Mouse (Mus musculus): ENCODE data around the gene Slc6a6. TPM values are rescaled to one million over a fixed set of nuclear protein-coding genes. Genes with fewer than 3 reads are reported as not detected.
A peak's percentile ranks its signal among the peaks of the same experiment; 100 is the strongest.

Gene Slc6a6
- polyA plus RNA-seq, 1 experiment: 98.2 TPM

DNA sequence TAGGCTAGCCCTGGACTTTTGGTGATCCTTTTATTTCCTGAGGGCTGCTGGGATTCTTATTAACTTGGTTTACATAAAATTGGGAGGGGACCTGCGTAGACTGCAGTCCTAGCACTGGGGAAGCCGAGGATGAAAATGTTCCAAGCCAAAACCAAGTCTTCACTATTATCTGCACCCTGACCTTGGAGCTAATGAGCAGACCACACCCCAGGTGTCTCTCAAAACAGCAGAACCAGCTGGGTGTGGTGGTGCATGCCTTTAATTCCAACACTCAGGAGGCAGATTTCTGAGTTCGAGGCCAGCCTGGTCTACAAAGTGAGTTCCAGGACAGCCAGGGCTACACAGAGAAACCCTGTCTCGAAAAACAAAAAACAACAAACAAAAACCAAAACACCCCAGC lies 16.7 kb upstream of the Slc6a6 start:
- H3K27me3 ChIP-seq (ENCODE audit: control insufficient read depth, insufficient read depth, insufficient read length): no peaks in the 10 kb centered on the region
- H3K4me3 ChIP-seq: no peak overlapping the region
- H3K36me3 ChIP-seq (ENCODE audit: control insufficient read depth, insufficient read depth): no peaks in the 10 kb centered on the region
- no peak overlapping the region for H3K4me2 ChIP-seq (ENCODE audit: low read depth)
- H3ac ChIP-seq (ENCODE audit: control insufficient read depth, insufficient read length): no peak overlapping the region
- TF ChIP-seq SRF (IDR thresholded peaks at IDR 0.05; ENCODE audit: control insufficient read depth, insufficient read length, low read depth) (no peak), TCF3 (IDR thresholded peaks at IDR 0.05; ENCODE audit: insufficient read length, low read depth) (no peak), USF1 (IDR thresholded peaks at IDR 0.05; ENCODE audit: low read depth) (no peak), MYOD1 (IDR thresholded peaks at IDR 0.05; ENCODE audit: control insufficient read depth in 1 of 3, insufficient read length in 2 of 3, low read depth in 2 of 3) (no peak), MAX (IDR thresholded peaks at IDR 0.05; ENCODE audit: low read depth) (no peak), POLR2A (IDR thresholded peaks at IDR 0.05; ENCODE audit: insufficient read length, low read depth) (no peak), TCF12 (IDR thresholded peaks at IDR 0.05; ENCODE audit: insufficient read depth, poor library complexity, severe bottlenecking) (no peak), CEBPB (IDR thresholded peaks at IDR 0.05; ENCODE audit: insufficient read depth, poor library complexity, severe bottlenecking) (no peak), REST (IDR thresholded peaks at IDR 0.05; ENCODE audit: insufficient read depth, insufficient read length) (no peak), MYOG (IDR thresholded peaks at IDR 0.05; ENCODE audit: control insufficient read depth in 1 of 3, insufficient read depth in 1 of 3, insufficient read length in 2 of 3, low read depth in 2 of 3) (no peak), POLR2AphosphoS2 (IDR thresholded peaks at IDR 0.05; ENCODE audit: insufficient read length, low read depth) (no peak), E2F4 (IDR thresholded peaks at IDR 0.05; ENCODE audit: insufficient read depth) (no peak)
- H3K79me2 ChIP-seq (ENCODE audit: control insufficient read depth, insufficient read depth): no peaks in the 10 kb centered on the region

DNA sequence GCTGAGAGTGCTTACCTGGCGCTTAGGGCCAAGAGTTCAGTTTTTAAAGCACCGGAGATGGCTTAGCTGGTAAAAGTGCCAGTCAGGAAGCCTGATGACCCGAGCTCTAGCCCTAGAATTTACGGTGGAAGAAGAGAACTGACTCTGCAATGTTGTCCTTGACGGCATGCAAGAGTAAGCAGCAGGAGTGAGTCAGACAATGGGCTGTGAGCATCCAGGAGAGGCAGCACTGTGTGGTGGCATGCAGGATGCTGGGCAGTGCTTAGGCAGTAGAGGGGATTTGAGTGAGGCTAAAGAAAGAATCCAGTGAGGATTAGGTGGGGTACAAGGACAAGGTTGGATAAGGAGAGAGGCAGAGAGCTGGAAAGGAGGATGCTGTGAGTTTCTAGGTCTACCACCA lies 15.6 kb upstream of the Slc6a6 start:
- Histone ChIP-seq H3ac (ENCODE audit: control insufficient read depth, insufficient read length) (no peak overlapping the region), H3K27me3 (ENCODE audit: control insufficient read depth, insufficient read depth, insufficient read length) (no peaks in the 10 kb centered on the region), H3K4me2 (ENCODE audit: low read depth) (no peak overlapping the region), H3K79me2 (ENCODE audit: control insufficient read depth, insufficient read depth) (no peaks in the 10 kb centered on the region), H3K36me3 (ENCODE audit: control insufficient read depth, insufficient read depth) (no peaks in the 10 kb centered on the region), H3K4me3 (no peak overlapping the region)
- no peak for TF ChIP-seq TCF3 (IDR thresholded peaks at IDR 0.05; ENCODE audit: insufficient read length, low read depth)
- no peak for TF ChIP-seq MYOD1 (IDR thresholded peaks at IDR 0.05; ENCODE audit: control insufficient read depth in 1 of 3, insufficient read length in 2 of 3, low read depth in 2 of 3)
- TF ChIP-seq USF1 (IDR thresholded peaks at IDR 0.05; ENCODE audit: low read depth): no peak
- no peak for TF ChIP-seq TCF12 (IDR thresholded peaks at IDR 0.05; ENCODE audit: insufficient read depth, poor library complexity, severe bottlenecking)
- no peak for TF ChIP-seq SRF (IDR thresholded peaks at IDR 0.05; ENCODE audit: control insufficient read depth, insufficient read length, low read depth)
- TF ChIP-seq REST (IDR thresholded peaks at IDR 0.05; ENCODE audit: insufficient read depth, insufficient read length): no peak
- no peak for TF ChIP-seq MAX (IDR thresholded peaks at IDR 0.05; ENCODE audit: low read depth)
- no peak for TF ChIP-seq POLR2AphosphoS2 (IDR thresholded peaks at IDR 0.05; ENCODE audit: insufficient read length, low read depth)
- TF ChIP-seq E2F4 (IDR thresholded peaks at IDR 0.05; ENCODE audit: insufficient read depth): no peak
- no peak for TF ChIP-seq CEBPB (IDR thresholded peaks at IDR 0.05; ENCODE audit: insufficient read depth, poor library complexity, severe bottlenecking)
- no peak for TF ChIP-seq POLR2A (IDR thresholded peaks at IDR 0.05; ENCODE audit: insufficient read length, low read depth)
- no peak for TF ChIP-seq MYOG (IDR thresholded peaks at IDR 0.05; ENCODE audit: control insufficient read depth in 1 of 3, insufficient read depth in 1 of 3, insufficient read length in 2 of 3, low read depth in 2 of 3)

DNA sequence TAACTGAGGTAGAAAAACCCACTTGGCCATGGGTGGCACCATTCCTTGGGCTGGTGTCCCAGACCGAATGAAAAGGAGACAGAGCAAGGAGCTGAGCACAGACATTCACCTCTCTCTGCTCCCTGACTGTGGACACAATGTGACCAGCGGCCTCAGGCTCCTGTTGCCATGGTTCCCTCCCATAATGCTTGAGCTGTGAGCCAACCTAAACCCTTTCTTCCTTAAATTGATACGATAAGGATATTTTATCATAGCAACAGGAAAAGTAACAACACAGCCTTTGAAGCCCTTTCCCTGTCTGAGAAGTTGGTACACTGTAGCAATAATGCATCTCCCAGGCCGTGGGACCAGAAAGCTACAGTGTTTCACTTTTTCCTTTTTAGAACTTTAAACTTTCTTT lies 14.6 kb upstream of the Slc6a6 start:
- no peak overlapping the region for H3ac ChIP-seq (ENCODE audit: control insufficient read depth, insufficient read length)
- no peaks in the 10 kb centered on the region for H3K79me2 ChIP-seq (ENCODE audit: control insufficient read depth, insufficient read depth)
- no peaks in the 10 kb centered on the region for H3K27me3 ChIP-seq (ENCODE audit: control insufficient read depth, insufficient read depth, insufficient read length)
- TF ChIP-seq TCF12 (IDR thresholded peaks at IDR 0.05; ENCODE audit: insufficient read depth, poor library complexity, severe bottlenecking): no peak
- TF ChIP-seq E2F4 (IDR thresholded peaks at IDR 0.05; ENCODE audit: insufficient read depth): no peak
- TF ChIP-seq TCF3 (IDR thresholded peaks at IDR 0.05; ENCODE audit: insufficient read length, low read depth): no peak
- TF ChIP-seq CEBPB (IDR thresholded peaks at IDR 0.05; ENCODE audit: insufficient read depth, poor library complexity, severe bottlenecking): no peak
- TF ChIP-seq REST (IDR thresholded peaks at IDR 0.05; ENCODE audit: insufficient read depth, insufficient read length): no peak
- TF ChIP-seq POLR2A (IDR thresholded peaks at IDR 0.05; ENCODE audit: insufficient read length, low read depth): no peak
- no peak for TF ChIP-seq SRF (IDR thresholded peaks at IDR 0.05; ENCODE audit: control insufficient read depth, insufficient read length, low read depth)
- no peak for TF ChIP-seq MAX (IDR thresholded peaks at IDR 0.05; ENCODE audit: low read depth)
- no peak for TF ChIP-seq MYOG (IDR thresholded peaks at IDR 0.05; ENCODE audit: control insufficient read depth in 1 of 3, insufficient read depth in 1 of 3, insufficient read length in 2 of 3, low read depth in 2 of 3)
- TF ChIP-seq MYOD1 (IDR thresholded peaks at IDR 0.05; ENCODE audit: control insufficient read depth in 1 of 3, insufficient read length in 2 of 3, low read depth in 2 of 3): no peak
- no peak for TF ChIP-seq USF1 (IDR thresholded peaks at IDR 0.05; ENCODE audit: low read depth)
- TF ChIP-seq POLR2AphosphoS2 (IDR thresholded peaks at IDR 0.05; ENCODE audit: insufficient read length, low read depth): no peak
- H3K4me3 ChIP-seq: no peak overlapping the region
- peak overlapping the region; percentile 10 for H3K4me2 ChIP-seq (ENCODE audit: low read depth)
- no peaks in the 10 kb centered on the region for H3K36me3 ChIP-seq (ENCODE audit: control insufficient read depth, insufficient read depth)

DNA sequence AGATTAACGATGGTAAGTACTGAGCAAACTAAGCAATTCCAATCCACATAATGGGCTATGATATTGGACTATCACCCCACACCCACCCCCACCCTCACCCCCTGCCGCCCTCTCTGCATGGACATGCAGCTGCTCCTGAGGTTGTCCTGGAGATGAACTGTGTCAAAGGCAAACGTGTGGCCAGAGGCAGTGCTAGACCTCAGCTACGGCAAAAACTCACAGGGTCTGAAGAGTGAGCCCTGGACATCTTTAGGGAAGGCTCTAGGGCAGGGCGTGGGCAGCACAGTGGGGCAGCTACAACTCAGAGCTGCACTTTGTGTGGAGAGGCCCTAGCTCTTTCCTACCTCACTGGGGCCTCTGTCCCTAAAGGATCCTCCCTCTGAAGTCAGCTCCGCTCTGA lies 13.6 kb upstream of the Slc6a6 start:
- H3K4me2 ChIP-seq (ENCODE audit: low read depth): no peak overlapping the region
- H3ac ChIP-seq (ENCODE audit: control insufficient read depth, insufficient read length): no peak overlapping the region
- no peaks in the 10 kb centered on the region for H3K36me3 ChIP-seq (ENCODE audit: control insufficient read depth, insufficient read depth)
- H3K79me2 ChIP-seq (ENCODE audit: control insufficient read depth, insufficient read depth): no peaks in the 10 kb centered on the region
- TF ChIP-seq SRF (IDR thresholded peaks at IDR 0.05; ENCODE audit: control insufficient read depth, insufficient read length, low read depth) (no peak), TCF12 (IDR thresholded peaks at IDR 0.05; ENCODE audit: insufficient read depth, poor library complexity, severe bottlenecking) (no peak), MYOD1 (IDR thresholded peaks at IDR 0.05; ENCODE audit: control insufficient read depth in 1 of 3, insufficient read length in 2 of 3, low read depth in 2 of 3) (peak in 1 of 3 experiments; percentile 46), MYOG (IDR thresholded peaks at IDR 0.05; ENCODE audit: control insufficient read depth in 1 of 3, insufficient read depth in 1 of 3, insufficient read length in 2 of 3, low read depth in 2 of 3) (peak in 1 of 3 experiments; percentile 5)
- H3K27me3 ChIP-seq (ENCODE audit: control insufficient read depth, insufficient read depth, insufficient read length): no peaks in the 10 kb centered on the region
- H3K4me3 ChIP-seq: no peak overlapping the region

Measured in myocyte (in vitro differentiated cells).